Mouse (Mus musculus) myocyte (in vitro differentiated cells): Measurements from ENCODE around the gene Olfr960.

Experiments used
- MYOG ChIP-seq, 3 experiments: IDR thresholded peaks; one replicate each; pipeline ENCODE4 v1.6.1; 2011; ENCODE audit warnings: control low read depth in 2 of 3, low read depth in 2 of 3, mild to moderate bottlenecking in 2 of 3; ENCODE audit not compliant: insufficient read length in 2 of 3, control insufficient read depth in 1 of 3, insufficient read depth in 1 of 3
- POLR2A ChIP-seq: IDR thresholded peaks from one replicate; pipeline ENCODE4 v1.6.1; 2011; ENCODE audit warnings: low read depth, mild to moderate bottlenecking, control low read depth, moderate library complexity; ENCODE audit not compliant: insufficient read length
- TCF12 ChIP-seq: IDR thresholded peaks from one replicate; pipeline ENCODE4 v1.6.1; 2011; ENCODE audit warnings: mild to moderate bottlenecking, control low read depth; ENCODE audit not compliant: poor library complexity, insufficient read depth, severe bottlenecking
- USF1 ChIP-seq: IDR thresholded peaks from one replicate; pipeline ENCODE4 v1.6.1; 2011; ENCODE audit warnings: low read depth, mild to moderate bottlenecking, control low read depth, moderate library complexity

DNA sequence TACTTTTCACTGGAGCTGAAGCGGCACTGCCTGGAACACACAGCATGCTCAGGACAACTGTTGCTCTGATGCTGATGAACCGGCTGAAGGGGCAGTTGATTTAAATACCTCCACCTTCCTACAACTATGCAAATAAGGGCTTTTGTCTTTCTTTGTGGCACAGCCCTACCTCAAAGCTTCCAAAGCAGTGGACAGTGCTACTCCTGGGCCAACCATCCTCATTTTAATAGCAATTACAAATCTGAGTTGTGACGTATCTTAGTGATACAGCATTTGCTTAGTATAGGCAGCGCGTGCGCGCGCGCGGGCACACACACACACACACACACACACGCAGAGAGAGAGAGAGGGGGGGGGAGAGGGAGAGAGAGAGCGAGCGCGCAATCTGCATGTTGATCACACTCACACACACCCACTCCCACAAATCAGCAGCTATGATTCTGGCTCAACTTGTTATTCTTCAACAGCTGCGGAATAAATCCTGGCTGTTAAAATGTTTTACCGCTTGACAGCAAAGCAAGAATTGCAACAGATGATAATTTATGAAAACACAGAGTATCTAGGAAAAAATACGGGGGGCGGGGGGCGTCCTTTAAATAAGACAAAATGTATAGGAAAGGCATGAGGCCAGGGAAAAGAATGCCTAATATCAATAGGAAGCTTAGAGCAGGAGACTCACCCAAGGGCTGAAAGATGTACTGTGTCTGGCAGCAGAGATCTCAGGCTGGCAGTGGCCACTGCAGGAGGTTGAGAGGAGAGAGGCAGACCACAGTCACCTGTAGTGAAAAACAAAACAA is 18.4 kb upstream of the Olfr960 start:
- no peak for TF ChIP-seq USF1
- no peak for TF ChIP-seq POLR2A
- TF ChIP-seq TCF12 = no peak
- TF ChIP-seq MYOG (IDR thresholded peaks at IDR 0.05; ENCODE audit: control insufficient read depth in 1 of 3, insufficient read depth in 1 of 3, insufficient read length in 2 of 3, low read depth in 2 of 3) = no peak
